Mouse (Mus musculus) MEL (cell line): ENCODE measurements at regions not wholly inside any gene's neighbourhood (a gene's known extent, or its start where the extent isn't known, plus 50 kb on each side); places are given as distances from the start of the nearest gene placed in this dataset.

Experiments used
- DNase-seq: peaks from one replicate; pipeline ENCODE4 v3.0.0; 2011; ENCODE audit warnings: low read depth, low spot score
- H3K27ac ChIP-seq: 2 replicates; pipeline ENCODE4 v1.5.1; 2012; ENCODE audit warnings: low read depth, mild to moderate bottlenecking, control low read depth, low read length, moderate library complexity; ENCODE audit not compliant: control insufficient read depth
- H3K27me3 ChIP-seq, 2 experiments: fragments of 150-350 bp in 1 of 2; sonication (generic) in 1 of 2; 2 replicates each; pipeline ENCODE4 v1.6.1; 2012; ENCODE audit warnings: low read length in 2 of 2, mild to moderate bottlenecking in 2 of 2, improper control_type of control experiment in 1 of 2, moderate library complexity in 1 of 2; ENCODE audit not compliant: insufficient read depth in 2 of 2, control insufficient read depth in 1 of 2
- H3K36me3 ChIP-seq, 2 experiments: 2 replicates each; pipeline ENCODE4 v1.6.1; 2012 to 2014; ENCODE audit warnings: low read length in 2 of 2, improper control_type of control experiment in 1 of 2, inconsistent platforms in 1 of 2, mild to moderate bottlenecking in 1 of 2; ENCODE audit not compliant: insufficient read depth in 2 of 2, control insufficient read depth in 1 of 2
- H3K4me1 ChIP-seq, 2 experiments: fragments of 150-350 bp in 1 of 2; sonication (generic) in 1 of 2; 2 replicates each; pipeline ENCODE4 v1.6.1; 2012; ENCODE audit warnings: low read length in 2 of 2, improper control_type of control experiment in 1 of 2, mild to moderate bottlenecking in 1 of 2; ENCODE audit not compliant: insufficient read depth in 2 of 2, control insufficient read depth in 1 of 2
- H3K4me3 ChIP-seq, 2 experiments: fragments of 150-350 bp in 1 of 2; sonication (generic) in 1 of 2; 2 replicates each; pipeline ENCODE4 v1.5.1; 2012; ENCODE audit warnings: low read depth in 2 of 2, low read length in 2 of 2, mild to moderate bottlenecking in 2 of 2, moderate library complexity in 2 of 2, control low read depth in 1 of 2, improper control_type of control experiment in 1 of 2; ENCODE audit not compliant: control insufficient read depth in 1 of 2, insufficient read depth in 1 of 2
- H3K79me2 ChIP-seq: 2 replicates; pipeline ENCODE4 v1.6.1; 2012; ENCODE audit warnings: mild to moderate bottlenecking, low read length, moderate library complexity; ENCODE audit not compliant: control insufficient read depth, poor library complexity, insufficient read depth
- H3K9ac ChIP-seq: 2 replicates; pipeline ENCODE4 v1.6.1; 2012; ENCODE audit warnings: low read depth, mild to moderate bottlenecking, control low read depth, low read length, moderate library complexity; ENCODE audit not compliant: control insufficient read depth, poor library complexity, severe bottlenecking
- H3K9me3 ChIP-seq: fragments of 150-350 bp; sonication (generic); replicated peaks from 2 replicates; pipeline ENCODE4 v1.6.1; 2012; ENCODE audit warnings: mild to moderate bottlenecking, low read length, improper control_type of control experiment, moderate library complexity; ENCODE audit not compliant: insufficient read depth
- BHLHE40 ChIP-seq: IDR thresholded peaks from 2 replicates; pipeline ENCODE4 v1.6.1; 2012; ENCODE audit warnings: low read depth, mild to moderate bottlenecking, inconsistent platforms, low read length, improper control_type of control experiment, borderline replicate concordance
- CHD2 ChIP-seq: IDR thresholded peaks from 2 replicates; pipeline ENCODE4 v1.6.1; 2011; ENCODE audit warnings: low read length, improper control_type of control experiment
- ELF1 ChIP-seq: IDR thresholded peaks from 2 replicates; pipeline ENCODE4 v1.6.1; 2014; ENCODE audit warnings: low read depth, mild to moderate bottlenecking, inconsistent platforms, low read length, improper control_type of control experiment, moderate library complexity
- EP300 ChIP-seq, 2 experiments: IDR thresholded peaks; 2 replicates each; pipeline ENCODE4 v1.6.1; 2011; ENCODE audit warnings: improper control_type of control experiment in 2 of 2, low read length in 2 of 2, low read depth in 1 of 2, mild to moderate bottlenecking in 1 of 2
- ETS1 ChIP-seq: IDR thresholded peaks from 2 replicates; pipeline ENCODE4 v1.6.1; 2012; ENCODE audit warnings: low read depth, mild to moderate bottlenecking, inconsistent platforms, low read length, improper control_type of control experiment, moderate library complexity
- GABPA ChIP-seq: IDR thresholded peaks from 2 replicates; pipeline ENCODE4 v1.6.1; 2012; ENCODE audit warnings: low read depth, mild to moderate bottlenecking, inconsistent platforms, low read length, improper control_type of control experiment, moderate library complexity
- GATA1 ChIP-seq: IDR thresholded peaks from 2 replicates; pipeline ENCODE4 v1.6.1; 2011; ENCODE audit warnings: low read depth, low read length, improper control_type of control experiment
- HCFC1 ChIP-seq: IDR thresholded peaks from 2 replicates; pipeline ENCODE4 v1.6.1; 2012; ENCODE audit warnings: low read depth, mild to moderate bottlenecking, inconsistent platforms, low read length, improper control_type of control experiment, moderate library complexity
- JUND ChIP-seq: IDR thresholded peaks from 2 replicates; pipeline ENCODE4 v1.6.1; 2011; ENCODE audit warnings: low read depth, mild to moderate bottlenecking, improper control_type of control experiment, low read length
- KAT2A ChIP-seq: conservative IDR thresholded peaks from 2 replicates; pipeline ENCODE4 v1.6.1; 2012; ENCODE audit warnings: low read depth, low read length, improper control_type of control experiment, inconsistent platforms
- MAFK ChIP-seq: IDR thresholded peaks from 2 replicates; pipeline ENCODE4 v1.6.1; 2011; ENCODE audit warnings: low read depth, mild to moderate bottlenecking, low read length, improper control_type of control experiment, borderline replicate concordance
- MAX ChIP-seq: IDR thresholded peaks from 2 replicates; pipeline ENCODE4 v1.6.1; 2011; ENCODE audit warnings: low read length, improper control_type of control experiment
- MAZ ChIP-seq: IDR thresholded peaks from 2 replicates; pipeline ENCODE4 v1.6.1; 2012; ENCODE audit warnings: low read depth, mild to moderate bottlenecking, inconsistent platforms, low read length, improper control_type of control experiment
- MXI1 ChIP-seq: IDR thresholded peaks from 2 replicates; pipeline ENCODE4 v1.6.1; 2011; ENCODE audit warnings: mild to moderate bottlenecking, low read depth, low read length, improper control_type of control experiment
- MYC ChIP-seq: IDR thresholded peaks from 2 replicates; pipeline ENCODE4 v1.6.1; 2011; ENCODE audit warnings: low read depth, mild to moderate bottlenecking, low read length, improper control_type of control experiment, moderate library complexity
- NELFE ChIP-seq: IDR thresholded peaks from 2 replicates; pipeline ENCODE4 v1.6.1; 2011; ENCODE audit warnings: low read depth, low read length, improper control_type of control experiment
- POLR2A ChIP-seq, 2 experiments: IDR thresholded peaks; 2 replicates each; pipeline ENCODE4 v1.6.1; 2011 to 2012; ENCODE audit warnings: low read length in 2 of 2, mild to moderate bottlenecking in 2 of 2, control low read depth in 1 of 2, improper control_type of control experiment in 1 of 2, low read depth in 1 of 2, moderate library complexity in 1 of 2; ENCODE audit not compliant: control insufficient read depth in 1 of 2, insufficient read depth in 1 of 2, poor library complexity in 1 of 2
- POLR2AphosphoS2 ChIP-seq: IDR thresholded peaks from 2 replicates; pipeline ENCODE4 v1.6.1; 2011; ENCODE audit warnings: low read length, improper control_type of control experiment
- POLR2AphosphoS5 ChIP-seq: IDR thresholded peaks from 2 replicates; pipeline ENCODE4 v1.6.1; 2012; ENCODE audit warnings: low read depth, borderline replicate concordance, mild to moderate bottlenecking, inconsistent platforms, low read length, moderate library complexity, mixed read lengths
- RAD21 ChIP-seq: IDR thresholded peaks from 2 replicates; pipeline ENCODE4 v1.6.1; 2011; ENCODE audit warnings: mild to moderate bottlenecking, low read depth, low read length, improper control_type of control experiment
- SIN3A ChIP-seq: IDR thresholded peaks from 2 replicates; pipeline ENCODE4 v1.6.1; 2012; ENCODE audit warnings: low read length, improper control_type of control experiment, inconsistent platforms
- TAL1 ChIP-seq: IDR thresholded peaks from 2 replicates; pipeline ENCODE4 v1.6.1; 2012; ENCODE audit warnings: mild to moderate bottlenecking, inconsistent platforms, low read length, moderate library complexity, mixed read lengths
- TCF12 ChIP-seq: IDR thresholded peaks from 2 replicates; pipeline ENCODE4 v1.6.1; 2014; ENCODE audit warnings: low read depth, mild to moderate bottlenecking, inconsistent platforms, low read length, improper control_type of control experiment, moderate library complexity
- UBTF ChIP-seq: IDR thresholded peaks from 2 replicates; pipeline ENCODE4 v1.6.1; 2012; ENCODE audit warnings: low read depth, mild to moderate bottlenecking, inconsistent platforms, low read length, improper control_type of control experiment, moderate library complexity, borderline replicate concordance; ENCODE audit not compliant: insufficient read depth
- ZC3H11A ChIP-seq: IDR thresholded peaks from 2 replicates; pipeline ENCODE4 v1.6.1; 2012; ENCODE audit warnings: low read depth, mild to moderate bottlenecking, inconsistent platforms, low read length, improper control_type of control experiment
- ZKSCAN1 ChIP-seq: IDR thresholded peaks from 2 replicates; pipeline ENCODE4 v1.6.1; 2012; ENCODE audit warnings: low read depth, mild to moderate bottlenecking, inconsistent platforms, low read length, improper control_type of control experiment, moderate library complexity
- ZMIZ1 ChIP-seq: IDR thresholded peaks from 2 replicates; pipeline ENCODE4 v1.6.1; 2012; ENCODE audit warnings: low read depth, mild to moderate bottlenecking, inconsistent platforms, low read length, improper control_type of control experiment, moderate library complexity

GRCm38 (mm10) chr10:9168725-9169124, 282.9 kb upstream of the Sash1 start:
- no peak overlapping the region for H3K4me3 ChIP-seq
- no peaks in the 10 kb centered on the region for H3K79me2 ChIP-seq
- TF ChIP-seq MAX = no peak
- TF ChIP-seq EP300 (IDR thresholded peaks at IDR 0.05; ENCODE audit: low read depth in 1 of 2, low read length in 2 of 2) = no peak
- TF ChIP-seq GATA1 = no peak
- no peak for TF ChIP-seq ETS1
- TF ChIP-seq RAD21 = no peak
- TF ChIP-seq ZC3H11A = no peak
- no peak for TF ChIP-seq MYC
- TF ChIP-seq GABPA = no peak
- TF ChIP-seq ZKSCAN1 = no peak
- no peak for TF ChIP-seq POLR2A (IDR thresholded peaks at IDR 0.05; ENCODE audit: control insufficient read depth in 1 of 2, insufficient read depth in 1 of 2, low read depth in 1 of 2, low read length in 2 of 2, poor library complexity in 1 of 2)
- TF ChIP-seq UBTF = no peak
- no peak for TF ChIP-seq SIN3A
- TF ChIP-seq JUND = no peak
- no peaks in the 10 kb centered on the region for H3K27me3 ChIP-seq
- H3K4me1 ChIP-seq = no peaks in the 10 kb centered on the region
- H3K27ac ChIP-seq = no peak overlapping the region
- no peak overlapping the region for H3K9ac ChIP-seq
- DNase-seq = no peak
- H3K9me3 ChIP-seq = no peaks in the 10 kb centered on the region
- H3K36me3 ChIP-seq = no peaks in the 10 kb centered on the region

GRCm38 (mm10) chr10:9166017-9166416, 280.1 kb upstream of the Sash1 start:
- no peak overlapping the region for H3K27ac ChIP-seq
- no peaks in the 10 kb centered on the region for H3K9me3 ChIP-seq
- H3K4me1 ChIP-seq = no peaks in the 10 kb centered on the region
- TF ChIP-seq CHD2 = no peak
- no peak for TF ChIP-seq GATA1
- TF ChIP-seq TAL1 = no peak
- TF ChIP-seq ELF1 = no peak
- no peak for TF ChIP-seq TCF12
- TF ChIP-seq KAT2A = no peak
- no peak for TF ChIP-seq ZC3H11A
- no peak for TF ChIP-seq MAFK
- TF ChIP-seq ETS1 = no peak
- TF ChIP-seq ZMIZ1 = no peak
- TF ChIP-seq MXI1 = no peak
- TF ChIP-seq POLR2AphosphoS2 = no peak
- no peak for TF ChIP-seq BHLHE40
- no peak for TF ChIP-seq NELFE
- no peak for TF ChIP-seq MAZ
- no peak for TF ChIP-seq POLR2AphosphoS5
- TF ChIP-seq HCFC1 = no peak
- TF ChIP-seq RAD21 = no peak
- H3K36me3 ChIP-seq = no peaks in the 10 kb centered on the region
- no peak overlapping the region for H3K4me3 ChIP-seq
- H3K27me3 ChIP-seq = no peaks in the 10 kb centered on the region
- no peak overlapping the region for H3K9ac ChIP-seq
- DNase-seq = no peak
- H3K79me2 ChIP-seq = no peaks in the 10 kb centered on the region
